Mouse (Mus musculus): ENCODE data around the gene Pik3cg.

GRCm38 (mm10) chr12:32195000-32195399 is 13.5 kb downstream of the Pik3cg start:
- no peak for TF ChIP-seq EP300 (IDR thresholded peaks at IDR 0.05; ENCODE audit: low read depth)
- no peak for TF ChIP-seq CTCF (IDR thresholded peaks at IDR 0.05; ENCODE audit: low read depth)
